Mouse (Mus musculus) limb, embryonic 11.5 days (tissue): ENCODE results near the gene Plin5. TPM values are rescaled to one million over a fixed set of nuclear protein-coding genes. Genes with fewer than 3 reads are reported as not detected.
A peak's percentile ranks its signal among the peaks of the same experiment; 100 is the strongest.

Experiments
- ATAC-seq: fragments of 200-750 bp; cut with Nextera tagmentation; 2 replicates; pipeline ENCODE4 v1.8.0; 2017; ENCODE audit warnings: low read depth; ENCODE audit not compliant: insufficient number of reproducible peaks, low FRiP score, low TSS enrichment
- DNase-seq: peaks from one replicate; pipeline ENCODE4 v3.0.0-alpha.2; 2015; ENCODE audit warnings: low spot score
- H3K27ac ChIP-seq: fragments of 300-500 bp; sonication (generic); replicated peaks from 2 replicates; pipeline ENCODE4 v1.5.1; 2014; ENCODE audit warnings: low read depth, mild to moderate bottlenecking, low read length
- H3K27me3 ChIP-seq: fragments of 300-500 bp; sonication (generic); 2 replicates; pipeline ENCODE4 v1.6.1; 2014; ENCODE audit warnings: mild to moderate bottlenecking, low read length, mixed read lengths; ENCODE audit not compliant: control insufficient read depth, insufficient read depth
- H3K36me3 ChIP-seq: fragments of 300-500 bp; sonication (generic); 2 replicates; pipeline ENCODE4 v1.6.1; 2014; ENCODE audit warnings: mild to moderate bottlenecking, low read length, moderate library complexity, mixed read lengths; ENCODE audit not compliant: control insufficient read depth, insufficient read depth
- H3K4me1 ChIP-seq: fragments of 300-500 bp; sonication (generic); 2 replicates; pipeline ENCODE4 v1.6.1; 2014; ENCODE audit warnings: low read length, mixed read lengths; ENCODE audit not compliant: control insufficient read depth, insufficient read depth
- H3K4me2 ChIP-seq: fragments of 300-500 bp; sonication (generic); 2 replicates; pipeline ENCODE4 v1.6.1; 2014; ENCODE audit warnings: low read depth, mild to moderate bottlenecking, moderate library complexity; ENCODE audit not compliant: severe bottlenecking
- H3K4me3 ChIP-seq: fragments of 300-500 bp; sonication (generic); 2 replicates; pipeline ENCODE4 v1.5.1; 2014; ENCODE audit warnings: low read depth, low read length
- H3K9ac ChIP-seq: fragments of 300-500 bp; sonication (generic); 2 replicates; pipeline ENCODE4 v1.6.1; 2014; ENCODE audit warnings: mild to moderate bottlenecking, low read length
- H3K9me3 ChIP-seq: fragments of 300-500 bp; sonication (generic); 2 replicates; pipeline ENCODE4 v1.6.1; 2016; ENCODE audit warnings: low read length; ENCODE audit not compliant: control insufficient read depth
- WGBS: fragments of 180-500 bp; shearing (Covaris S2); extraction: QIAGEN DNeasy Blood & Tissue Kit; methylation state at CpG from one replicate; pipeline ENCODE4 v1.1.7; 2014; 5-methylcytosine and 5-hydroxymethylcytosine counted together
- polyA plus RNA-seq: library from polyadenylated mRNA; unstranded; fragments of >200 nt; fragmentation: Nextera tagmentation; extraction: Ambion mirVana; gene quantifications from 2 replicates; pipeline ENCODE4 v1.2.1, GENCODE M21; 2014

Plin5 gene
- polyA plus RNA-seq, 1 experiment from 2014 or later = 0.16 TPM

- Histone ChIP-seq H3K4me2 (no peak overlapping the region), H3K27ac (no peak overlapping the region), H3K9me3 (no peaks in the 10 kb centered on the region), H3K4me1 (no peaks in the 10 kb centered on the region), H3K36me3 (peaks cover 55% of the 10 kb centered on the region), H3K4me3 (no peak overlapping the region), H3K27me3 (no peaks in the 10 kb centered on the region), H3K9ac (no peak overlapping the region)
- ATAC-seq (no peak), DNase-seq (no peak)
- 93% methylated on average over 15 of the region's 15 CpGs for WGBS
Measured at GRCm38 (mm10) chr17:56098711-56099572, 18.5 kb downstream of the Plin5 start.

- no peak overlapping the region for H3K27ac ChIP-seq
- no peaks in the 10 kb centered on the region for H3K9me3 ChIP-seq
- ATAC-seq (no peak), DNase-seq (no peak)
- H3K4me3 ChIP-seq = no peak overlapping the region
- H3K4me1 ChIP-seq = no peaks in the 10 kb centered on the region
- no peaks in the 10 kb centered on the region for H3K27me3 ChIP-seq
- WGBS = 87% methylated on average over 6 of the region's 8 CpGs
- no peak overlapping the region for H3K9ac ChIP-seq
- no peak overlapping the region for H3K4me2 ChIP-seq
- peaks cover 59% of the 10 kb centered on the region for H3K36me3 ChIP-seq
Measured at GRCm38 (mm10) chr17:56098180-56098579, 19.2 kb downstream of the Plin5 start.

- Histone ChIP-seq H3K27ac (no peak overlapping the region), H3K36me3 (peaks cover 52% of the 10 kb centered on the region), H3K27me3 (no peaks in the 10 kb centered on the region), H3K4me3 (no peak overlapping the region), H3K4me2 (no peak overlapping the region), H3K4me1 (no peaks in the 10 kb centered on the region), H3K9ac (no peak overlapping the region), H3K9me3 (no peaks in the 10 kb centered on the region)
- DNase-seq (no peak), ATAC-seq (no peak)
- WGBS = 91% methylated on average over 12 of the region's 12 CpGs
Measured at GRCm38 (mm10) chr17:56096883-56097282, 20.5 kb downstream of the Plin5 start.

GRCm38 (mm10) chr17:56092794-56093193 is 24.6 kb downstream of the Plin5 start:
- WGBS = 100% methylated on average over 1 of the region's 1 CpGs
- Histone ChIP-seq H3K4me1 (no peaks in the 10 kb centered on the region), H3K27ac (no peak overlapping the region), H3K36me3 (peaks cover 30% of the 10 kb centered on the region), H3K9ac (no peak overlapping the region), H3K27me3 (no peaks in the 10 kb centered on the region), H3K4me2 (no peak overlapping the region), H3K9me3 (no peaks in the 10 kb centered on the region), H3K4me3 (no peak overlapping the region)
- DNase-seq (no peak), ATAC-seq (no peak)

GRCm38 (mm10) chr17:56092312-56092711 is 25.1 kb downstream of the Plin5 start:
- no peaks in the 10 kb centered on the region for H3K27me3 ChIP-seq
- H3K4me1 ChIP-seq = no peaks in the 10 kb centered on the region
- no peak overlapping the region for H3K4me2 ChIP-seq
- no peaks in the 10 kb centered on the region for H3K9me3 ChIP-seq
- H3K4me3 ChIP-seq = no peak overlapping the region
- DNase-seq (no peak), ATAC-seq (no peak)
- 74% methylated on average over 1 of the region's 1 CpGs for WGBS
- no peak overlapping the region for H3K27ac ChIP-seq
- H3K36me3 ChIP-seq = peaks cover 26% of the 10 kb centered on the region
- no peak overlapping the region for H3K9ac ChIP-seq

- WGBS = 9% methylated on average over 8 of the region's 8 CpGs
- Histone ChIP-seq H3K36me3 (peaks cover 4% of the 10 kb centered on the region; the same call in 1 of the 2 replicates), H3K4me1 (peaks cover 11% of the 10 kb centered on the region), H3K27ac (0 out of 2 replicates have a peak overlapping the region, but pooled peaks have one; percentile 10), H3K4me3 (peak overlapping the region; percentile 80), H3K27me3 (no peaks in the 10 kb centered on the region), H3K9me3 (no peaks in the 10 kb centered on the region), H3K9ac (peak overlapping the region; percentile 67), H3K4me2 (peak overlapping the region; percentile 99)
- ATAC-seq (peak; percentile 18; the same call in 1 of the 2 replicates), DNase-seq (peak; percentile 81)
Measured at GRCm38 (mm10) chr17:56080781-56081585, 36.4 kb downstream of the Plin5 start.

- DNase-seq (no peak), ATAC-seq (no peak)
- H3K27me3 ChIP-seq = no peaks in the 10 kb centered on the region
- H3K9me3 ChIP-seq = no peaks in the 10 kb centered on the region
- peaks cover 4% of the 10 kb centered on the region; the same call in 1 of the 2 replicates for H3K36me3 ChIP-seq
- H3K27ac ChIP-seq = 0 out of 2 replicates have a peak overlapping the region, but pooled peaks have one; percentile 12
- peak overlapping the region; percentile 80 for H3K4me3 ChIP-seq
- peak overlapping the region; percentile 67 for H3K9ac ChIP-seq
- 2% methylated on average over 11 of the region's 11 CpGs for WGBS
- H3K4me1 ChIP-seq = peaks cover 11% of the 10 kb centered on the region
- peak overlapping the region; percentile 99 for H3K4me2 ChIP-seq
Measured at GRCm38 (mm10) chr17:56079921-56080320, 37.5 kb downstream of the Plin5 start.
